Mouse (Mus musculus): ENCODE measurements around the gene Gsta3.
"Not testable (repeated sequence)": the region's sequence is repeated elsewhere in the genome, so short reads cannot be mapped to it uniquely, and the experiment has no call there.

Gsta3 gene

GRCm38 (mm10) chr1:21239911-21240898 lies at the start of gene Gsta3:
Gsta3 (plus strand) TSS chr1:21240589.
- DNase-seq: peak; percentile 47 to 80

GRCm38 (mm10) chr1:21206241-21206640 lies 34.1 kb upstream of the Gsta3 start:
- no peak for DNase-seq

DNA sequence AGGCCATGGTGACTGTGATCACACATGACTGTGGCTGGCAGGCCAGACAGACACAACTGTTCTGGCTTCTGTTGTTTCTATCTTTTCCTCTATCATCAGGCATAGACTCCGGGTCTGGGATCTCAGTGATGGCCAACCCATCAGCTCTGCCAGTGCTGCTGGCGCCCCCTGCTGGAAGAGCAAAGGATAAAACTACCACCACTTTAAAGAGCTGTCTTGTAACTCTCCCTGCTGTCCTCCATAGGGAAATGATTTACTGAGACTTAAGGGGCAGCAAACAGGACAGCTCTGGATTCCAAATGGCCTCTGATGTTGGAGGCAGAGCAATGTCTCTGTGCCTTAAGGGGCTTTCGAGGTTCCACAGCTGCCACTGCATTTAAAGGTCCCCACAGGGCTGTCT lies 26.9 kb upstream of the Gsta3 start:
- not testable (repeated sequence) for DNase-seq

- not testable (repeated sequence) for DNase-seq
Observed at GRCm38 (mm10) chr1:21213991-21214692, 26.2 kb upstream of the Gsta3 start.

DNA sequence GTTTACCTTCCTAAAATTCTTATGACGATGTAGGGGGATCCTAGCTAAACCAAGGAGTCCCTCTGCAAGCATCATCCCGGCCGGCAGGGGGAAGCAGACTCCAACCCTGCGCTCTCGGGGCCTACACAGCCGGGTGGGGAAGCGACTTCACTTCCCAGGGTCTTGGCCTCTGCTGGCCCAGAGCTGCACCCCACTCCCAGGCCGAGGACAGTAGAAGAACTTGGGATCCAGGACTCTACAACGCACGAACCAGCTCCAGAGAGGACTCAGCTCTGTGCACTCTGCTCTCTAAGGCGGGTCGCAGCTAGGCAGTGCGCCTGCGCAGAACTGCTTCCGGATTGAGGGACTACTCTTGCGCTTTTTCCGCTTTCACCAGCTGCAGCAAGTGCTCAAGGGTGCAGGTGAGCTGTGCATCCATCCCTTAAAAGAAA lies 21.9 kb upstream of the Gsta3 start, which contains the start of gene Tmem14a:
Gene Tmem14a, plus strand, starts transcription at position 87 of the 431 bp plus-strand sequence.
- peak; percentile 89 to 91 for DNase-seq

GRCm38 (mm10) chr1:21227756-21228395 lies 12.5 kb upstream of the Gsta3 start:
- DNase-seq: no peak

GRCm38 (mm10) chr1:21228740-21229722 lies 11.4 kb upstream of the Gsta3 start:
- DNase-seq: not testable (repeated sequence)

GRCm38 (mm10) chr1:21230376-21230775 lies 10.0 kb upstream of the Gsta3 start:
- no peak for DNase-seq

DNA sequence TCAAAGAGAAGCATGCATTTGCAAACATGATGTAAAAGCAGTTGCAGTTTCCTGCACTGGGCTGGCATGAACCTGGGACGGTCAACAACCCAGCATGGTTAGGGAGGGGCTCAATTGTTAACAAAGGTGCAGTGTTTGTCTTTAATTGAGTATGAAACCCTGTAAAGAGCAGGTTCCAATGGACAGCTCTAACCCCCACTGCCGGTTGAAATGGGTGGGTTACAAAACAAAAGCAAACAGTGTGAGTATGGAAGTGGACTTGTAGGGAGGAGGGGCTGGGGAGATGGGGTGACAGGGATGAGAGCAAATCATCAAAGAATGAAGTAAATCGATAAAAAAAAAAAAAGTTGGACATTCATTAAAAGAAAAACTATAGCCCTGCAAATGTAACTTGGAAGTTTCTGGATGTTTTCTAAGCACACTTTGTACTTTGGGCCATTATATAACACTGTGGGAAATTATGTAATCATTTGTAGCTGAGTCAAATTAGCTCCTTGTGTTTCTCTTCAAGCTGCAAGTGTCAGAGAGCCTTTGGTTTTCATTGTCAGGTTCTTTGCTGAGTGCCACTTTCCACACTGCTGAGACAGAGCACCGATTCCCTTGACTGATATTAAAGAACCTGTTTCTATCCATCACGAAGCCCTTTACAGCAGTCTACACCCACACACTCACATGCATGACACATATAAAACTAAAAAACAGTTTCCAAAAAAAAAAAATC lies 8.5 kb upstream of the Gsta3 start:
- DNase-seq: peak; percentile 25 to 78

DNA sequence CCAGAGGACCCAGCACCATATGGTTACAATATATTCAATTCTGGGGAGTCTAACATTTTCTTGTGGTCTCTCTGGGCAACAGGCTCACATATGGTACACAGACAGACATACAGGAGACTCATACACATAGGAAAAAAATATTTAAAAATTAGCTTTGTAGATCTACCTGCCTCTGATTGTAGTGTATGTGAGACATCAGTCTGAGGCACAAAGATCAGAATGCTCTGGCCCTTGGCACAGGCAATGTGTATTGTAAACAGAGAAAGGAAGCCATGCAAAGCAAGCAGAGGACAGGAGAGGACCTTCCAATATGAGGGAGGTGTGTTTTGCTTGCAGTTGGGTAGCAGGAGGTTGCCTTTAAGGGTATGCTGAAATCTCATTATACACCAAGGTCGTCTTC lies 7.9 kb upstream of the Gsta3 start:
- no peak for DNase-seq

GRCm38 (mm10) chr1:21235359-21235758 lies 5.0 kb upstream of the Gsta3 start:
- DNase-seq: no peak

GRCm38 (mm10) chr1:21241096-21241495 lies 707 bp downstream of the Gsta3 start:
- no peak for DNase-seq

- no peak for DNase-seq
Observed at GRCm38 (mm10) chr1:21244290-21244960, 4.0 kb downstream of the Gsta3 start.

- DNase-seq: no peak
Observed at GRCm38 (mm10) chr1:21246136-21246535, 5.7 kb downstream of the Gsta3 start.

DNA sequence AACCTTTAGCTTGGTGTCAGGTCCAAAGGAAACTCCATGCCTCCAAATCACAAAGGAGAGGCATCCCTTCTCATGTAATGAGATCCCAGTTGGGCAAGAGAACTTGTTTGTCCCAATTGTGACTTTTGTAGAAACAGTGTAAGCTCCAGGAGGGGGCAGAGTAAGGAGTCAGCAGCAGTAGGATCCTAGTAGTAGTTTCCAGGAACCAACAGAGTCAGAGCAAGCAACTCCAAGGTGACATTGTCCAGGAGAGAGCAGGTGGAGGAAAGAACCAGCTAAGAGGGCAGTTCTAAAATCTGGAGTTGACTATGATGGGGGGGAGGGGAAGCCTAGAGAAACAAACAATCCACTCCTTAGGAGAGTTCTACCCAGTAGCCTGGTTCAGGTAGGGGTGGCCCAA lies 7.5 kb downstream of the Gsta3 start:
- no peak for DNase-seq

- no peak for DNase-seq
Observed at GRCm38 (mm10) chr1:21248560-21249390, 8.4 kb downstream of the Gsta3 start.

DNA sequence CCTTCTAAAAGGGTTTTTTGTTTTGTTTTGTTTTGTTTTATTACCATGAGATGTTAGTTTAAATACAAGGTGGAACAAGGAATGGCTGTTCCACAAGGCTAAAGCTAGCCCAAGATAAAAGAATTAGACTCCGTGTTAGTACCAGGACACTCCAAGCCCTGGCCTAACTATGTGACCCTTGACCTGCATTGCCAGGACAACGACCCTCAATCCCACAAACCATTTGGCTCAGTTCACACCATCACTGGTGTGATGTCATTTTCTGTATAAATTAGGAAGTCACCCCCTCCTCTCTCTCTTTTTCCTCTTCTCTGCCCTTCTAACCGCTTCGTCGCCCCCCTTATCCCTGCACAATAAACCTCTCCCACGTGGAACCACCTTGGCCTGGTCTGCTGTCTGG lies 11.3 kb downstream of the Gsta3 start:
- DNase-seq: no peak

- peak in 1 of 2 experiments; percentile 32 for DNase-seq
Observed at GRCm38 (mm10) chr1:21252566-21253302, 12.3 kb downstream of the Gsta3 start.

DNA sequence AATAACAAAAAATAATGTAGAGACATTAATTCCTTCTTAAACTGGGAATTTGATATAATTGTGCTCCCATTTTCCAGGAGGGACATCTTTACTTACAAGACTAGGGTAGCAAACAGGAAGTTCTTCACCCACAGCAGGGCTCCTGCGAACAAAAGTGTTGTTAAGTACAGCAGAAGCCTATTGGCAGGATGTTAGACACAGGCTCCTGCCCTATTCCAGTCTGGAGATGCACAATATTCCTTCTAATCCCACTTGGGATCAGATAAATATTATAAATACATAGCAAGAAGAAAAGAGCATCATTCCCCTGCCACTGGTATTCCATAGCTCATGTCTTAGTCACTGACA lies 12.9 kb downstream of the Gsta3 start:
- DNase-seq: no peak

All from kidney, adult 8-10 months (tissue).